Mouse (Mus musculus) midbrain, embryonic 16.5 days (tissue): ENCODE results near the gene Pard3b. TPM values are rescaled to one million over a fixed set of nuclear protein-coding genes. Genes with fewer than 3 reads are reported as not detected.

Source experiments
- ATAC-seq: fragments of 200-750 bp; cut with Nextera tagmentation; 2 replicates; pipeline ENCODE4 v1.8.0; 2017; ENCODE audit warnings: moderate TSS enrichment
- H3K27ac ChIP-seq: fragments of 300-500 bp; sonication (generic); 2 replicates; pipeline ENCODE4 v1.5.1; 2014; ENCODE audit warnings: mild to moderate bottlenecking, low read length, mixed read lengths
- H3K27me3 ChIP-seq: fragments of 300-500 bp; sonication (generic); 2 replicates; pipeline ENCODE4 v1.6.1; 2014; ENCODE audit warnings: low read depth, low read length, mixed read lengths; ENCODE audit not compliant: control insufficient read depth, insufficient read depth
- H3K36me3 ChIP-seq: fragments of 300-500 bp; sonication (generic); 2 replicates; pipeline ENCODE4 v1.6.1; 2014; ENCODE audit warnings: mild to moderate bottlenecking, low read length, moderate library complexity, mixed read lengths; ENCODE audit not compliant: control insufficient read depth, insufficient read depth
- H3K4me1 ChIP-seq: fragments of 300-500 bp; sonication (generic); 2 replicates; pipeline ENCODE4 v1.6.1; 2014; ENCODE audit warnings: mild to moderate bottlenecking, low read length, mixed read lengths; ENCODE audit not compliant: control insufficient read depth, insufficient read depth
- H3K4me2 ChIP-seq: fragments of 300-500 bp; sonication (generic); 2 replicates; pipeline ENCODE4 v1.6.1; 2014; ENCODE audit warnings: mild to moderate bottlenecking, low read length, mixed read lengths
- H3K4me3 ChIP-seq: fragments of 300-500 bp; sonication (generic); 2 replicates; pipeline ENCODE4 v1.5.1; 2014; ENCODE audit warnings: low read depth, mild to moderate bottlenecking, low read length, moderate library complexity, mixed read lengths
- H3K9ac ChIP-seq: fragments of 300-500 bp; sonication (generic); 2 replicates; pipeline ENCODE4 v1.6.1; 2014; ENCODE audit warnings: low read depth, low read length, mixed read lengths
- H3K9me3 ChIP-seq: fragments of 300-500 bp; sonication (generic); replicated peaks from 2 replicates; pipeline ENCODE4 v1.6.1; 2014; ENCODE audit warnings: mild to moderate bottlenecking, low read length, mixed read lengths; ENCODE audit not compliant: control insufficient read depth, poor library complexity, severe bottlenecking
- WGBS: fragments of 180-500 bp; shearing (Covaris S2); extraction: QIAGEN DNeasy Blood & Tissue Kit; methylation state at CpG from one replicate; pipeline ENCODE4 v1.1.7; 2014; 5-methylcytosine and 5-hydroxymethylcytosine counted together
- polyA plus RNA-seq: library from polyadenylated mRNA; unstranded; fragments of >200 nt; fragmentation: Nextera tagmentation; extraction: Ambion mirVana; gene quantifications from 2 replicates; pipeline ENCODE4 v1.2.1, GENCODE M21; 2015

Gene Pard3b
- polyA plus RNA-seq, 1 experiment from 2014 or later = 7.2 TPM

DNA sequence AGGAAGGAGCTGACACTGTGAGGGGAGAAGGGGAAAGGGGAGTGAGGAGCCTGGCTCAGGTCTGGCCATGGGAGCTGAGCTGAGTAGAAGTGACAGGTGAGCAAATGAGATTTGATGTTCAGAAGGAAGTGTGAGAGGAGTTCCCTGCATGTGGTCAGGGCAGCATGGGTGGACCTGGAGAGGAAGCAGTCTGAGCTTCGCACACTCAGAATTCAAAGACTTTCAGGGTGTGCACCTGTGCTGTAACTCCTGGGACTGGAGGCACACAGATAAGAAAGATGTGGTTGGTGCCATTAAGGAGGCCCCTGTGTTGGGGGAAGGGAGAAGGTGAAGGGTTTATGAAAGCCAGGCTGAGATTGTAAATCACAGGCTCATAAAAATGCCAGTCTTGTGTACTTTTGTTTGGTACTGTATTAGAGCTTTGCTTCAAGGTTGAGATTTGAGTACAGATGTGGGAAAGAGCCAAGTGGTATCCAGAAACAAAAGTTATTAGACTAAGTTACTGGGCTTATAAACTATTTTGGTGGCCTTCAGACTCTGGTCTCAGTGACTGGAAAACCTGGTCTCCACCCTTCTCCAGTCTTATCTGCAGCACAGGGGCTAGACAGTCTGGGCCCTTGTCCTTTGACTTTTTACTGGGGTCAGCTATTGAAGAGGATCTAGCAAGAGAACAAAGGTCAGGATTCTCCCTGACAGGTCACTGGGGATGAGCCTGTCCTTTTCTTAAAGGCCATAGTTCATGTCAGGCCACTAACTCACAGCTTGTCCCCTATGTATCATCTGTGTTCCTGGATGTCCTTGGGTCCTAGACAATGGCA is 13.0 kb downstream of the Pard3b start:
- no peak overlapping the region for H3K9ac ChIP-seq
- H3K36me3 ChIP-seq = no peaks in the 10 kb centered on the region
- H3K27me3 ChIP-seq = no peaks in the 10 kb centered on the region
- H3K4me2 ChIP-seq = no peak overlapping the region
- no peaks in the 10 kb centered on the region for H3K9me3 ChIP-seq
- H3K27ac ChIP-seq = no peak overlapping the region
- WGBS = 73% methylated on average over 1 of the region's 1 CpGs
- H3K4me3 ChIP-seq = no peak overlapping the region
- no peak for ATAC-seq
- H3K4me1 ChIP-seq = no peaks in the 10 kb centered on the region

DNA sequence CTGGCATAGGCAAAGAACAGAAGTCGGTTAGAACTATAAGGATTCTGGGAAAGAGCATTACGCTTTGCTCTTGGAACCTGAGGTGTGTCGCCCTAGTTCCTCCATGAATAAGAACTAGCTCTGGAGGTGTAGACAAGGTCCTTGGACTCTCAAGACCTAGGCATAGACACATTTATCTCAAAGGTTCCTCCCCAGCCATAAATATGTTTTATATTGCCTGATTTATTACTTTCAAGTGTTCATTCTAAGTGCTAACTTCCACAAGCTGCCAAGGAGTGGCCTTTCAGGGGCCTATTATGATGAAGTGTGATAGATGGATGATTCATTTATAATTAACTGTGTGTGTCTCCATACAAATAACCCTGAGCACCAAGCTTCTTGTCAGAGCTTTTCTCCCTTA is 19.1 kb downstream of the Pard3b start:
- Histone ChIP-seq H3K4me2 (no peak overlapping the region), H3K9ac (no peak overlapping the region), H3K27ac (no peak overlapping the region), H3K27me3 (no peaks in the 10 kb centered on the region), H3K9me3 (no peaks in the 10 kb centered on the region), H3K36me3 (no peaks in the 10 kb centered on the region), H3K4me1 (no peaks in the 10 kb centered on the region), H3K4me3 (no peak overlapping the region)
- ATAC-seq = no peak
- WGBS = 99% methylated on average over 3 of the region's 3 CpGs

DNA sequence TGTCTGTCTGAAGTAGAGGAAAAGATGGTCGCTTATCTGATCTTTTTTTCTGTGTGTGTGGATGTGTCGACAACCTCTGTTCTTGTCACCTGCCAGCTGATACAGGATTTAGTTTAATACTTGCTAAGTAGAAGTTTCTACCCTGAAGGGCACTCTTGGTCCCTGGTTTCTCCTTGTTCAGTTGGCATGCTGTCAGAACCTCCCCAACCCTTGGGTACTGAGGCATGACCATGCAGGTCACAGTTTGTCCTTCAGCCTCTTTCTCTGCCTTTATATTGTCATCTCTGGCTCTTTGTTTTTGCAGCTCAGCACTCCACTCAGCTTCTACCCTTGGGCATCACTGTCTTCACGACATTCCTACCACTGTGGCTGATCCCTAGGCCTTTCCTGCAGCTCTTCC is 21.3 kb downstream of the Pard3b start:
- H3K36me3 ChIP-seq = no peaks in the 10 kb centered on the region
- no peak overlapping the region for H3K4me3 ChIP-seq
- WGBS = 79% methylated on average over 3 of the region's 3 CpGs
- no peaks in the 10 kb centered on the region for H3K4me1 ChIP-seq
- no peaks in the 10 kb centered on the region for H3K9me3 ChIP-seq
- ATAC-seq = no peak
- H3K9ac ChIP-seq = no peak overlapping the region
- no peaks in the 10 kb centered on the region for H3K27me3 ChIP-seq
- H3K27ac ChIP-seq = no peak overlapping the region
- H3K4me2 ChIP-seq = no peak overlapping the region

DNA sequence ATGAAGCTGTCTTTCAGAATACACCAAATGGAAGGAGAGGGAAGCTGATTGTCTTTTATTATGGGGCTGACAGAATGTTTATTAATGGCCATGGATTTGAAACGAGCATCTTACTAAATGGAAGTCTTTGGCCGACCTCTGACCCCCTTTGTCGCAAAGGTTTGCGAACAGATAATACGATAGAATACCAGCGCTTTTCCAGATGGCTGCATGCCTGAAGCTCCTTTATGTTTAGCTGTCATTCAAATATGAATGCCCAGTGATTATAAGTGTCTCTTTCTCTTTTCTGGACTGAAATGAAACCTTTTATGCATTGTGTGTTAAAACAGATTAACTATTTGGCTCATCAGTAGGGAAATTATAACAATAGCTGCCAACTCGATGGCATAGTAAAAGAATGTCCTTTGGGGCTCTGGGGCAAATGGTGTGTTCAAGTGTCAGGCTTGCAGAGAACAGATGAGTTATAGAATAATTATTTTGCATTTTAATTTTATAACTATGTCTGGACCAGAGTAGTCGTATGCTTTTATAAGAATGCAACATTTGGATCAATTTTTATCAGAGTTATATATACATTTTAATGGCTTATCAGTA is 46.7 kb downstream of the Pard3b start:
- no peaks in the 10 kb centered on the region for H3K9me3 ChIP-seq
- H3K27me3 ChIP-seq = no peaks in the 10 kb centered on the region
- 12% methylated on average over 8 of the region's 8 CpGs for WGBS
- no peaks in the 10 kb centered on the region for H3K36me3 ChIP-seq
- no peak overlapping the region for H3K4me3 ChIP-seq
- ATAC-seq = no peak
- no peak overlapping the region for H3K27ac ChIP-seq
- H3K4me1 ChIP-seq = peaks cover 4% of the 10 kb centered on the region; the same call in 1 of the 2 replicates
- H3K4me2 ChIP-seq = no peak overlapping the region
- no peak overlapping the region for H3K9ac ChIP-seq

DNA sequence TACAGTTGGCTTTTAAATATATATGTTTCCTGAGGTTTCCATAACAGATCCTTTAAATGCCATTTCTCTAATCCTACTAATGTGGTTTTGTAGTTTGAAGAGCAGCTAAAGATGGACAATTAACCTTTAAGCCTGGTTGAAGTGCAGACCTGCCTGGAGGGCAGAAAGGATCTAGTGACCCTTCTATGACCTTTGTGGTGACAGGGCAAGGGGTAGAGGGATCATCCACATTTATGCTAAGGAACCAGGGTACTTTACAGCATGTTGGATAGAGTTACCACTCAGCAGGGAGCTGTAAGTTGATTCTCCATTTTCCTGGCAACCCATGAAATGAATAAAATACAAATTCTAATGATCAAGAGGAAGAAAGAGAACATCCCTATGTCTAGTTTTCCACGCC is 47.3 kb downstream of the Pard3b start:
- Histone ChIP-seq H3K9me3 (no peaks in the 10 kb centered on the region), H3K36me3 (no peaks in the 10 kb centered on the region), H3K4me1 (peaks cover 4% of the 10 kb centered on the region; the same call in 1 of the 2 replicates), H3K4me2 (no peak overlapping the region), H3K27me3 (no peaks in the 10 kb centered on the region), H3K4me3 (no peak overlapping the region), H3K27ac (no peak overlapping the region), H3K9ac (no peak overlapping the region)
- ATAC-seq = no peak
- WGBS = 53% methylated on average over 1 of the region's 1 CpGs

DNA sequence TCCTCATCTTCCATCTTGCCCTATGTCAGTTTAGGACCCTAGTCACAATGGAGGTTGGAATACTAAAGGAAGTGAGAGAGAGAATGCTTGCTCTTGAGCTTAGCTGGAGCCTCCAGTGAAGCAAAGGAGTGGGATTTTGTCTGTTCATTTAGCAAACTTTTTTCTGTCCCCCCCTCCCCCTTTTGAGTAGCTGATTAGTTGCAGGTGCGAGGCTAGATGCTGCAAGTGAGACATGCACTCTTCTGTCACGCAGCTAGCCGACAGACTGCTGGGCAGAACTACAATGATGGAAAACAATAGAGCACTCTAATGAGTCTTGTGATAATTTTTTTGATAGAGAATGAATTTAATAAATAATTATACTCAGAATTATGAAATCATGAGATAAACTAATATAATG is 49.7 kb downstream of the Pard3b start:
- no peaks in the 10 kb centered on the region for H3K9me3 ChIP-seq
- H3K4me2 ChIP-seq = no peak overlapping the region
- H3K27ac ChIP-seq = no peak overlapping the region
- ATAC-seq = no peak
- no peaks in the 10 kb centered on the region for H3K27me3 ChIP-seq
- WGBS = 60% methylated on average over 3 of the region's 3 CpGs
- peaks cover 4% of the 10 kb centered on the region; the same call in 1 of the 2 replicates for H3K4me1 ChIP-seq
- no peak overlapping the region for H3K9ac ChIP-seq
- no peak overlapping the region for H3K4me3 ChIP-seq
- H3K36me3 ChIP-seq = no peaks in the 10 kb centered on the region

DNA sequence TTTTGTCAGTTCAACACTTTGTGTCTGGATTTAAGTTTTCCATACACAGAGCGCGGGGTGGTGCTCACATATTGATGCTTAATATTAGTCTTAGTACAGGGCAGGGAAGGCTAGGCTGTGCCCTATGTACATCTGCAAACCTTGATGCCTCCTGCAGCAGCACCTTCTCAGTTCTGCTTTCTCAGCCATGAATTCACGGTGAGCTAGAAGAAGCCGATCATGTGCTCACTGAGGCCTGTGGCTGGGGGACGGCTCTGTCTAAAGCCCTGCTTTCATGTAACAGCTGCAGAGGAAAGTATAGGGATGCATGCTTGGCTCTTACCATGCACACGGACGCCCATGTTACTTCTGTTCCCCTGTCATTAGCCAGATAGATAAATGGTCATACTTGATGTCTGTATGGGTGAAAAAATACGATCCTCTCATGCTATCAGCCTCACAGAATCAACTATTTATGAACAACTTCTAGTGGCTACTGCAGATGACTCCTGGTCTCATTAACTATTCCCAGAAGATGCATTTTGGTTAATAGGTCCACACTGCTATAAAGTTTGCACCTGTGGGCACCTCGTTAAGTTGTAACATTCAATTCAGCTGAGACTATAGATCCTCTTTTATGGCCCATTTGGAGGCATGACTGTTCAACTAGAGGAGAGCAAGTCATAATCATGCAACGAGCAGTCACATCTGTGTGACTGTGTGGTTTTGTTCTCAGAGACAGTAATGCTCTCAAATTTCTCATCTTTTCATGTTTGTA is 60.0 kb downstream of the Pard3b start:
- Histone ChIP-seq H3K27ac (no peak overlapping the region), H3K4me3 (no peak overlapping the region), H3K36me3 (no peaks in the 10 kb centered on the region), H3K27me3 (no peaks in the 10 kb centered on the region), H3K4me1 (no peaks in the 10 kb centered on the region), H3K9ac (no peak overlapping the region), H3K4me2 (no peak overlapping the region), H3K9me3 (no peaks in the 10 kb centered on the region)
- 78% methylated on average over 10 of the region's 10 CpGs for WGBS
- ATAC-seq = no peak

DNA sequence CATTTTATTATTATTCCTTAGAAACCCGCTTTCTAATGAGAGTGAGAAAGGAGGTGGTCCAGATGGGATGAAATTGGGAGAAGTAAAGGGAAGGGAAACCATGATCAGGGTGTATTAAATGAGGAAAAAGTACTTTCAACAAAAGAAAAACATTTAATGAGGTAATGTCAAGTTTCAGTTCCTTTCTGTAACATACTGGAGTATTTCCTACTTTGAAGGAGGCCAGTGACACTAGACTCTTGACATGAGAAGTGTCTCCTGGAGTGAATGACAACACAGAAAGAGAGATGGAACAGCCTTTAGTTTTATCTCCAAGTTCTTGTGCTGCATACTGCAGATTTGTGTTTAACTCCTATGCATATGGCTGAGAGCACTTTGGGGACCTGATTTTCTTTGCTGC is 71.2 kb downstream of the Pard3b start:
- Histone ChIP-seq H3K9me3 (no peaks in the 10 kb centered on the region), H3K27ac (no peak overlapping the region), H3K4me3 (no peak overlapping the region), H3K36me3 (no peaks in the 10 kb centered on the region), H3K4me2 (no peak overlapping the region), H3K9ac (no peak overlapping the region), H3K4me1 (no peaks in the 10 kb centered on the region), H3K27me3 (no peaks in the 10 kb centered on the region)
- 91% methylated on average over 1 of the region's 1 CpGs for WGBS
- ATAC-seq = no peak

DNA sequence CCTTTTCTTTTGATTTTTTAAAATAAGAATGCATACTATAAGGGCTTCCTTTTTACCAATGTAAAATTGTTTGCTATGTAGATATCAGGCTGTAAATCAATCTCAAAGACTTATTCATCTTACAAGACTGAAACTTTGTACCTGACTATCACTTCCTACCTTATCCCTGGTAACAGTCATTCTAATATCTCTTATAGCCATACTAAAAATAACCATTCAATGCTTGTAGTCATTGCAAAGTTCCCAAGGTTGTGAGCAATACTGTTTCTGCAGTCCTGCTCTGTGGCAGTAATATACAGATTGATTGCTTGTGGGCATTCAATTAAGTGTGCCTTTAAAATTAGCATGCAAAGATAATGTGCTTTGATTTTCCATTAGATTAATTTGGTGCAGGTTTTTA is 72.9 kb downstream of the Pard3b start:
- Histone ChIP-seq H3K27ac (no peak overlapping the region), H3K4me1 (no peaks in the 10 kb centered on the region), H3K9me3 (no peaks in the 10 kb centered on the region), H3K9ac (no peak overlapping the region), H3K27me3 (no peaks in the 10 kb centered on the region), H3K4me2 (no peak overlapping the region), H3K36me3 (no peaks in the 10 kb centered on the region), H3K4me3 (no peak overlapping the region)
- no peak for ATAC-seq
